Mouse (Mus musculus): ENCODE results near the gene Tgif1.

Gene Tgif1

GRCm38 (mm10) chr17:70866538-70867114 is 13.3 kb upstream of the Tgif1 start:
- no peak for DNase-seq (ENCODE audit: extremely low read depth, low read depth)

- DNase-seq (ENCODE audit: extremely low read depth, low read depth) = no peak
These were observed 12.7 kb upstream of the Tgif1 start for GRCm38 (mm10) chr17:70866029-70866428.

GRCm38 (mm10) chr17:70865060-70865604 is 11.8 kb upstream of the Tgif1 start:
- no peak for DNase-seq (ENCODE audit: extremely low read depth, low read depth)

GRCm38 (mm10) chr17:70864645-70865044 is 11.3 kb upstream of the Tgif1 start:
- DNase-seq (ENCODE audit: extremely low read depth, low read depth) = no peak

GRCm38 (mm10) chr17:70864117-70864516 is 10.8 kb upstream of the Tgif1 start:
- no peak for DNase-seq (ENCODE audit: extremely low read depth, low read depth)

- DNase-seq (ENCODE audit: extremely low read depth, low read depth) = no peak
These were observed 5.5 kb upstream of the Tgif1 start for GRCm38 (mm10) chr17:70858814-70859213.

GRCm38 (mm10) chr17:70856871-70857415 is 3.6 kb upstream of the Tgif1 start:
- DNase-seq (ENCODE audit: extremely low read depth, low read depth) = no peak

GRCm38 (mm10) chr17:70854021-70854420 is 675 bp upstream of the Tgif1 start:
- DNase-seq (ENCODE audit: extremely low read depth, low read depth) = peak; percentile 13

- DNase-seq (ENCODE audit: extremely low read depth, low read depth) = peak; percentile 44
These were observed 510 bp downstream of the Tgif1 start for GRCm38 (mm10) chr17:70852686-70853386.

GRCm38 (mm10) chr17:70852011-70852685 is 1.2 kb downstream of the Tgif1 start:
- DNase-seq (ENCODE audit: extremely low read depth, low read depth) = peak; percentile 46

- peak; percentile 54 for DNase-seq (ENCODE audit: extremely low read depth, low read depth)
These were observed 2.1 kb downstream of the Tgif1 start for GRCm38 (mm10) chr17:70850996-70851991.

GRCm38 (mm10) chr17:70850233-70850995 is 2.9 kb downstream of the Tgif1 start:
- DNase-seq (ENCODE audit: extremely low read depth, low read depth) = peak; percentile 39

GRCm38 (mm10) chr17:70849399-70850232 is 3.7 kb downstream of the Tgif1 start:
- DNase-seq (ENCODE audit: extremely low read depth, low read depth) = peak; percentile 73

- peak; percentile 26 for DNase-seq (ENCODE audit: extremely low read depth, low read depth)
These were observed 4.6 kb downstream of the Tgif1 start for GRCm38 (mm10) chr17:70848511-70849398.

- peak; percentile 19 for DNase-seq (ENCODE audit: extremely low read depth, low read depth)
These were observed 5.4 kb downstream of the Tgif1 start for GRCm38 (mm10) chr17:70847751-70848510.

- peak; percentile 80 for DNase-seq (ENCODE audit: extremely low read depth, low read depth)
These were observed 6.3 kb downstream of the Tgif1 start for GRCm38 (mm10) chr17:70847086-70847485.

- no peak for DNase-seq (ENCODE audit: extremely low read depth, low read depth)
These were observed 7.2 kb downstream of the Tgif1 start for GRCm38 (mm10) chr17:70846111-70846644.

Measured in MEL-GATA-1-ER (cell line).